ENCODE assay signal across 8 mouse cellular contexts in the genomic region with DNA sequence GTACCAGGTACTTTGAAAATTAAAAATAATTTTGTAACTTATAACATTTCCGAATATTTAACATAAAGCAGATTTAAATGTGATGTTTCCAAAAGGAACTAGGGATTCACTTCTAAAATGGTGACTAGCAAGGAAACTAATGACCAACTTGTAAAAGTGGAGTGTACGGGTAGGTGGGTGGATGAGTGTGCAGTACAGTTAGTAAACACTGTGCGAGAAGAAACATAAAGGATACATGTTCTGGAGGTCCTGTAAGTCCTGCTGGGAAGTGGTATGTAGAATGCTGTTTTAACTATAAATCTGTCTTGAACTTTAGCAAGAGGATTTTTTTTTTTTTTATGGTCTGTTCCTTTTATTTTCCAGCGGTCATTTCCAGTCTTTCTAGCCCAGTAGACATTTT. TPM values are rescaled to one million over a fixed set of nuclear protein-coding genes. Genes with fewer than 3 reads are reported as not detected.
DNase-seq lines count a peak whose midpoint lies in the region; ATAC-seq and TF ChIP-seq lines count a peak whose summit lies in the region.

No protein-coding gene starts in this region.

- TF ChIP-seq CTCF in kidney, adult 2 months (conservative IDR thresholded peaks at IDR 0.05; ENCODE audit: insufficient read depth, insufficient read length, low read depth, low read length) = no peak

- H3K27me3 ChIP-seq in kidney, adult 2 months (replicated peaks; ENCODE audit: control insufficient read depth, insufficient read depth, low read length) = no peaks in the 10 kb centered on the region
- no peaks in the 10 kb centered on the region for H3K27me3 ChIP-seq in embryonic facial prominence, embryonic 12.5 days
- no peaks in the 10 kb centered on the region for H3K27me3 ChIP-seq in midbrain, embryonic 16.5 days (ENCODE audit: control insufficient read depth, insufficient read depth, low read depth, low read length)

- H3K4me3 ChIP-seq in kidney, adult 2 months (ENCODE audit: insufficient read depth, low read depth, low read length) = no peak overlapping the region; the same call in 1 of the 2 replicates
- H3K4me3 ChIP-seq in embryonic facial prominence, embryonic 12.5 days = peak overlapping the region; percentile 16; the same call in 1 of the 2 replicates
- H3K4me3 ChIP-seq in midbrain, embryonic 16.5 days (ENCODE audit: low read depth, low read length) = peak overlapping the region; percentile 99

- 0 out of 2 replicates have a peak overlapping the region, but pooled peaks have one; percentile 97 for H3K9ac ChIP-seq in embryonic facial prominence, embryonic 12.5 days
- H3K9ac ChIP-seq in midbrain, embryonic 16.5 days (ENCODE audit: low read depth, low read length) = peak overlapping the region; percentile 48; the same call in 1 of the 2 replicates

- H3K4me2 ChIP-seq in embryonic facial prominence, embryonic 12.5 days (replicated peaks) = peak overlapping the region; percentile 95
- H3K4me2 ChIP-seq in midbrain, embryonic 16.5 days (ENCODE audit: low read length) = peak overlapping the region; percentile 72

- 0 out of 2 replicates have a peak overlapping the region, but pooled peaks have one; percentile 25 for H3K27ac ChIP-seq in kidney, adult 2 months (ENCODE audit: insufficient read depth, low read depth, low read length)
- H3K27ac ChIP-seq in embryonic facial prominence, embryonic 12.5 days = no peak overlapping the region
- H3K27ac ChIP-seq in midbrain, embryonic 16.5 days (ENCODE audit: low read length) = no peak overlapping the region

- no peak for DNase-seq in kidney, adult 2 months
- no peak for DNase-seq in kidney, postnatal 25 days
- DNase-seq in induced T-regulatory cell, adult 2 months (ENCODE audit: low read depth) = peak; percentile 23
- no peak for DNase-seq in gastrocnemius, postnatal 36 days
- DNase-seq in lung, postnatal 14 days = no peak
- DNase-seq in frontal cortex, adult 2 months (ENCODE audit: extremely low spot score in 1 of 2, low spot score in 1 of 2) = no peak

- intact Hi-C loops in gastrocnemius, postnatal 36 days (cut with DNase I) = no loop called here

- peaks cover 5% of the 10 kb centered on the region; the same call in 1 of the 2 replicates for H3K4me1 ChIP-seq in kidney, adult 2 months (ENCODE audit: control insufficient read depth, insufficient read depth, low read length)
- H3K4me1 ChIP-seq in embryonic facial prominence, embryonic 12.5 days = peaks cover 13% of the 10 kb centered on the region
- peaks cover 28% of the 10 kb centered on the region for H3K4me1 ChIP-seq in midbrain, embryonic 16.5 days (ENCODE audit: control insufficient read depth, insufficient read depth, low read length)

- TF ChIP-seq POLR2A in kidney, adult 2 months (IDR thresholded peaks at IDR 0.05; ENCODE audit: low read depth, low read length) = no peak

- H3K9me3 ChIP-seq in embryonic facial prominence, embryonic 12.5 days = no peaks in the 10 kb centered on the region
- H3K9me3 ChIP-seq in midbrain, embryonic 16.5 days (replicated peaks; ENCODE audit: control insufficient read depth, low read length, poor library complexity, severe bottlenecking) = no peaks in the 10 kb centered on the region

- ATAC-seq in embryonic facial prominence, embryonic 12.5 days (ENCODE audit: insufficient number of reproducible peaks, insufficient read depth, low FRiP score, low TSS enrichment) = no peak
- ATAC-seq in midbrain, embryonic 16.5 days = no peak

- H3K36me3 ChIP-seq in kidney, adult 2 months (ENCODE audit: control insufficient read depth, insufficient read depth, low read length) = peaks cover 20% of the 10 kb centered on the region; the same call in 1 of the 2 replicates
- H3K36me3 ChIP-seq in embryonic facial prominence, embryonic 12.5 days = peaks cover 13% of the 10 kb centered on the region
- H3K36me3 ChIP-seq in midbrain, embryonic 16.5 days (ENCODE audit: control insufficient read depth, insufficient read depth, low read length) = peaks cover 10% of the 10 kb centered on the region; the same call in 1 of the 2 replicates

- 39% methylated on average over 4 of the region's 4 CpGs for WGBS in kidney, adult 2 months
- 70% methylated on average over 4 of the region's 4 CpGs for WGBS in embryonic facial prominence, embryonic 12.5 days
- WGBS in midbrain, embryonic 16.5 days = 54% methylated on average over 4 of the region's 4 CpGs

RNA-seq across cellular contexts. Expression of gene Tob1, which starts 1.7 kb away (rescaled TPM):
- 45.0 and 54.8 TPM in 2 replicates for polyA plus RNA-seq in kidney, adult 2 months (2012; rRNA removed)
- polyA plus RNA-seq in embryonic facial prominence, embryonic 12.5 days (2016; fragmentation: Nextera tagmentation; extraction: Ambion mirVana) = 32.9 TPM in 2 replicates
- 28.1 and 28.6 TPM in 2 replicates for polyA plus RNA-seq in midbrain, embryonic 16.5 days (2015; fragmentation: Nextera tagmentation; extraction: Ambion mirVana)
- 100 to 1,000 TPM; 205 to 210 TPM for total RNA-seq in gastrocnemius, postnatal 36 days (2021)
- 44.4 and 45.5 TPM in 2 replicates for polyA plus RNA-seq in frontal cortex, adult 2 months (2012; rRNA removed)

RNA-seq across cellular contexts. Expression of gene Wfikkn2, which starts 32.8 kb away (rescaled TPM):
- 0.33 and 0.38 TPM in 2 replicates for polyA plus RNA-seq in kidney, adult 2 months (2012; rRNA removed)
- 11.8 and 13.9 TPM in 2 replicates for polyA plus RNA-seq in embryonic facial prominence, embryonic 12.5 days (2016; fragmentation: Nextera tagmentation; extraction: Ambion mirVana)
- polyA plus RNA-seq in midbrain, embryonic 16.5 days (2015; fragmentation: Nextera tagmentation; extraction: Ambion mirVana) = 4.1 and 5.0 TPM in 2 replicates
- 1 to 10 TPM; 6.4 to 6.6 TPM for total RNA-seq in gastrocnemius, postnatal 36 days (2021)
- polyA plus RNA-seq in frontal cortex, adult 2 months (2012; rRNA removed) = 1.2 and 1.3 TPM in 2 replicates
